Mouse (Mus musculus) gastrocnemius, adult 2 months (tissue): ENCODE measurements around the gene Pnpla6. TPM values are rescaled to one million over a fixed set of nuclear protein-coding genes. Genes with fewer than 3 reads are reported as not detected.

ENCODE experiments used
- DNase-seq: peaks from one replicate; pipeline ENCODE4 v3.0.0; 2022
- H3K27ac ChIP-seq: fragments of 200-600 bp; 2 replicates; pipeline ENCODE4 v1.8.1; 2022; ENCODE audit warnings: mild to moderate bottlenecking
- H3K4me3 ChIP-seq: fragments of 200-600 bp; 2 replicates; pipeline ENCODE4 v1.8.1; 2022; ENCODE audit warnings: mild to moderate bottlenecking, moderate library complexity
- CTCF ChIP-seq: fragments of 200-600 bp; IDR thresholded peaks from 2 replicates; pipeline ENCODE4 v1.8.1; 2022; ENCODE audit warnings: antibody characterized with exemption, mild to moderate bottlenecking, moderate library complexity
- intact Hi-C: fragments of 180-260 bp; cut with DNase I; formaldehyde crosslinking; loops from one replicate; pipeline ENCODE4 v1.15.1; 2025
- total RNA-seq, 2 experiments: library from RNA; stranded (reverse); gene quantifications; 2 replicates each; pipeline ENCODE4 v1.2.3; 2021

Pnpla6 gene
- total RNA-seq, 2 experiments from 2014 or later = 8.7 to 9.3 TPM

DNA sequence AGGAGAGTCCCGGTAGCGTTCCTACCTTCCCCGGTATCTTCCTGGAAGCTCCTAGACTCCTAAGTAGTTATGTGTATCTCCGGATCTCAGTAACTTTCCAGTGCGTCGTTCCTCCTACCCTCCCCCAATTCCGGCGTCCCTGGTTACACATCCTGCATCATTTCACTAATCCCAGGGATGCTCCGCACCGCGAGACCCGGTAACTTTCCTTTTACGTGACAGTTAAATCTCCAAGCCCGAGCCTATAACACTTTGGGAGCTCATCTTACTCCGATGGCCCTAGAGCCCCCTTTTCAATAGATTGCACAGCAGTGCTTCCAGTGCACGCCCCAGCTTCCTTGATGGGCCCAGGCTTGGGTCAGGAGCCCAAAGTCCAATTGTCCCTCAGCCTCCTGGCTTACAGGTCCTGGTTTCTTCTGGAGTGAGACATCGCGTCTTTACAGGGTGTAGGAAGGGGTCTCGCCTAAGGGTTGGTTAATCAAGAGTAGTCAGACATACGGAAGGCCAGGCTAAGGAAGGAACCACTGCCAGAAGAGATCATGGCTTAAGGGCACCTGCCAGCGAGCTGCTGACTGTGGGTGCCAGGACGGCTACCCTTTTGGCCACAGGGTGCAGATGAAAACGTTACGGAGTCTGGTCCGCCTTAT lies 710 bp downstream of the Pnpla6 start:
- Histone ChIP-seq H3K27ac (peak overlapping the region; percentile 87), H3K4me3 (peak overlapping the region; percentile 83)
- no peak for TF ChIP-seq CTCF
- intact Hi-C loops = loop anchor here (2.0 to 5.0 kb wide), 2 partner anchors 15 to 106 kb away; partner anchors contain the start of genes Mcoln1, Pet100 and Xab2
- peak; percentile 48 for DNase-seq

DNA sequence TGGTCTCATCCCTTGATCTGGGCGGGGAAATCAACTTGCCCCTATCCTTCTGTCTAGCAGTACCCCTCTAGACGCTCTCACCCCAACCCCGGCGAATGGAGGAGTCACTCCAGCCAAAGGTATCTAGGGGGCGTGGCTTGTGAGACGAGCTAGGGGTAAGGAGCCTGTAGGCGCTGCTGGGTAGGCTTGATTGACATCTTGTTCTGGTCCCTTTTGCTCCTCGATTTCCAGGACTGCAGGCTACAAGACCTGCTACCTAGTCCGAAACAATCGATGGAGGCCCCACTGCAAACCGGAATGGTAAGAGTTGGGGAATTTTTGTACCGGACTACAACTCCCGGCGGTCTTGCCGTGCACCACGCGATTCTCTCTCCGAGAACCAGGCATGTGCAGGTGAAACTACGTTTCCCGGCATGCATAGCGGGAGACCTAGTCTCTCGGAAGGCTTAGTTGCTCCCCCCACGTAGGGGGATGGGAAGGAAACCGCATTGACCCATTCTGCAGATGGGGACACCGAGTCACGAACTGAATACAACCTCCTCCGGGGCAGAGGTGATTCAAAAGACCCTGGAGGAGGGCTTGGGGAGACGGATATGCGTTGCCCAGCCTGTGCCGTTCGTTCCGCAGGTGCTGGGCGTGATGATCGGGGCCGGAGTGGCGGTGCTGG lies 1.4 kb downstream of the Pnpla6 start:
- intact Hi-C loops = loop anchor here (5.0 kb wide), 1 partner anchor 106 kb away; the partner anchor contains the start of genes Pet100 and Xab2
- H3K27ac ChIP-seq = peak overlapping the region; percentile 87
- no peak for TF ChIP-seq CTCF
- DNase-seq = peak; percentile 94
- H3K4me3 ChIP-seq = peak overlapping the region; percentile 83

DNA sequence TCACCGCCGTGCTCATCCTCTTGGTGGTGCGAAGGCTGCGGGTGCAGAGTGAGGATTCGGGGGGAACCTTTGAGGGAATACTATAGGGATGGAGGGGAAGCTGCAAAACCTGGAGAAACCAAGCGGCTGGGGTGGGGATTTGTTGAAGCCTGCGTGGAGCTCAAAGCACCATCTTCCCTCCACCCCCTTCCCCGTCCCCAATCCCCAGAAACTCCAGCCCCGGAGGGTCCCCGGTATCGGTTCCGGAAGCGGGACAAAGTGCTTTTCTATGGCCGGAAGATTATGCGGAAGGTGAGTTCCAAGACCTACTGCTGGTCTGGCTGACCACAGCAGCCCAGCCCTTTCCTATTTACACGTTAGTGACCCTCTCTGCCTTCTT lies 1.9 kb downstream of the Pnpla6 start:
- Histone ChIP-seq H3K27ac (peak overlapping the region; percentile 87), H3K4me3 (peak overlapping the region; percentile 83)
- TF ChIP-seq CTCF = no peak
- DNase-seq = no peak
- intact Hi-C loops = loop anchor here (5.0 kb wide), 1 partner anchor 105 kb away; the partner anchor contains the start of genes Pet100 and Xab2

DNA sequence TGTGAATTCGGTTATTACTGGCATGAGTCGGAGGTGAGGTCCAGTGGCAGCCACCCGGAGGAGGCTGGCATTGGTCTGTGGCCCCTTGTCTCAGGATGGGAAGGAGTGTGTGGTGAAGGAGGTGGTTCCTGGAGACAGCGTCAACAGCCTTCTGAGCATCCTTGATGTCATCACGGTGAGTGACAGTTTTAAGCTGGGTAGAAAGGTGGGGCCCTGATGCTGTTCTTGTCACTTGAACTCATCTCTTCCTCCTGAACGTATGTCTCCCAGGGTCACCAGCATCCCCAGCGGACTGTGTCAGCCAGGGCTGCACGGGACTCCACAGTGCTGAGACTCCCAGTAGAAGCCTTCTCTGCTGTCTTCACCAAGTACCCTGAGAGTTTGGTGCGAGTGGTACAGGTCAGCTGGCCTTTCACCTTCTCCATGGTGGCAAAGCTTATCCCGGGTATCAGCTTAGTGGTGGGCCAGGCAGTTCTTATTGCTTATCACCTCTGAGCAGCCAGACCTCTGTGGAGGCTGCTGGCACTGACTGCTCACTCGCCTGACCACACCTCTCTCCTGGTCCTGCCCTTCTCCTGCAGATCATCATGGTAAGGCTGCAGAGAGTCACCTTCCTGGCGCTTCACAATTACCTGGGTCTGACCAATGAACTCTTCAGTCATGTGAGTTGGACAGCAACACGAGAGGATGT lies 7.0 kb downstream of the Pnpla6 start:
- H3K27ac ChIP-seq = no peak overlapping the region
- no peak for TF ChIP-seq CTCF
- intact Hi-C loops = no loop called here
- no peak for DNase-seq
- H3K4me3 ChIP-seq = no peak overlapping the region

DNA sequence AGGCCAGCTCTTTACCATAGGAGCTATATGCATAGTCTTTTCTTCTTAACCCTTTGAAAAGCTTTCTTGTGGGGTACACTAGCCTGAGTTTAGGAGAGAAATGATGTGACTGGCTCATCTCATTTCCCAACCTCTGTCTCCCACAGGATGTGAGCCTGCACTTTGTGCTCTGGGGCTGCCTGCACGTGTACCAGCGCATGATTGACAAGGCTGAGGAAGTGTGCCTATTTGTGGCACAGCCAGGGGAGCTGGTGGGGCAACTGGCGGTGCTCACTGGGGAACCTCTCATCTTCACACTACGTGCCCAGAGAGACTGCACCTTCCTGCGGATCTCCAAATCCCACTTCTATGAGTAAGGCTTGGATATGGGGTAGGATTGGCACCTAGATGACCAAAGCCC lies 15.6 kb downstream of the Pnpla6 start:
- intact Hi-C loops = no loop called here
- DNase-seq = no peak
- Histone ChIP-seq H3K27ac (no peak overlapping the region), H3K4me3 (no peak overlapping the region)
- TF ChIP-seq CTCF = no peak

DNA sequence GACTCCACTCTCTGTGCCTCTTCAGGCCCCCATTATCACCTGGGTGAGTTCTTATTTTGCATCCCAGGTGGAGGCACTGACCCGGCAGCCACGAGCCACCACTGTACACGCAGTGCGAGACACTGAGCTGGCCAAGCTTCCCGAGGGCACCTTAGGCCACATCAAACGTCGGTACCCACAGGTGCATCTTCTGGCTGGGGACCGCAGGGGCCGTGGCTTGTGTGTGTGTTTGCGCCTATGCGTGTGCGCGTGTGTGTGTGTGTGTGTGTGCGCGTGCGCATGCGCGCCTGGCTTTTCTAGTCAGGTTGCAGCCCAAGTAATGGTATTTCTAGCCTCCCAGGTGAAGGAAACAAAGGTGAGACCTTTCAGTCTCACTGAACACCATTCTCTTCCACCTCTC lies 16.8 kb downstream of the Pnpla6 start:
- no peak for DNase-seq
- TF ChIP-seq CTCF = no peak
- intact Hi-C loops = no loop called here
- H3K4me3 ChIP-seq = no peak overlapping the region
- no peak overlapping the region for H3K27ac ChIP-seq

DNA sequence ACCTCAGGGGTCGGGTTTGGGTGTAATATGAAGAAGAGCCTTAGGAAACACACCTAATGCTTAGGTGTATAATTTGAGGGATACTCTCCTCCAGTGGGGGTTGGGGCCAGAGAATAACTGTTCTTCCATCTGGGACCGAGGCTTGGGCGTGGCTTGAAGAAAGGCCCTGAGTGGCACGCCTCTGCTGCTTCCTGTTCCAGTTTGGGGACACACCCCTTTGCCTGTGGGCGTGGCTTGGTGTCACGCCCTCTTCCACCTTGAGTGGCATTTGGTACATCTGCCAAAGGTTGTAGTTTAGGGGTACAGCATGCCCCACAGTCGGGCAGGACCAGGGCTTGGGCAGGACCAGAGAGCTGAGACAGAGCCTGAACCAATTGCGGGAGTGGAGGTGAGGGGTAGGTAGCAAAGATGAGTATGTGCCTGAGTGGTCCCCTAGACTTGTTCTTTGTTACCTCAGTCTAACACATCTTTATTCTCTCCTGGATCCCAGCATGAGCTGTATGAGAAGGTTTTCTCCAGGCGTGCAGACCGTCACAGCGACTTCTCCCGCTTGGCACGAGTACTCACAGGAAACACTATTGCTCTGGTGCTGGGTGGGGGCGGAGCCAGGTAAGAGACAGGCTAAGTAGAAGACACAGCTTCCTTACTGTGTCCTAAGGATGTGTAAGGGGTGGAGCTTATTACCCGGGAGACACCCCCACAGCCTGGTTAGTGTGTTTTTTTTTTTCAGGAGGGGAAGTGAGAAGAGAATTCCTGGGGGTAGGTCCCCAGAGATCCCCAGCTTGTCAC lies 21.1 kb downstream of the Pnpla6 start:
- Histone ChIP-seq H3K4me3 (no peak overlapping the region), H3K27ac (no peak overlapping the region)
- TF ChIP-seq CTCF = no peak
- intact Hi-C loops = no loop called here
- DNase-seq = no peak

DNA sequence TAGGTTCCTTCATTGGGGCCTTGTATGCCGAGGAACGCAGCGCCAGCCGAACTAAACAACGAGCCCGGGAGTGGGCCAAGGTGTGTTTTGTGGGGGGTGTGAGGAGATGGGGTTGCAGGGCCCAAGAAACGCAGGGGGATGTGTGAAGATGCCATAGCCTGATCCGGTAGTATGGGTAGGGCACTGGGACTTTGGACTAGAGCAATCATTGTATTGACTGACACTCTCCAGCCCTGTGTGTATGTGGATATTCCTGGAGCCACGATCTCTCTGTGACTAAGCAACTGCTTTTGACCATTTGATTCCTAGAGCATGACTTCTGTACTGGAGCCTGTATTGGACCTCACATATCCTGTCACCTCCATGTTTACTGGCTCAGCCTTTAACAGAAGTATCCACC lies 21.8 kb downstream of the Pnpla6 start:
- intact Hi-C loops = no loop called here
- DNase-seq = no peak
- no peak overlapping the region for H3K27ac ChIP-seq
- H3K4me3 ChIP-seq = no peak overlapping the region
- no peak for TF ChIP-seq CTCF

DNA sequence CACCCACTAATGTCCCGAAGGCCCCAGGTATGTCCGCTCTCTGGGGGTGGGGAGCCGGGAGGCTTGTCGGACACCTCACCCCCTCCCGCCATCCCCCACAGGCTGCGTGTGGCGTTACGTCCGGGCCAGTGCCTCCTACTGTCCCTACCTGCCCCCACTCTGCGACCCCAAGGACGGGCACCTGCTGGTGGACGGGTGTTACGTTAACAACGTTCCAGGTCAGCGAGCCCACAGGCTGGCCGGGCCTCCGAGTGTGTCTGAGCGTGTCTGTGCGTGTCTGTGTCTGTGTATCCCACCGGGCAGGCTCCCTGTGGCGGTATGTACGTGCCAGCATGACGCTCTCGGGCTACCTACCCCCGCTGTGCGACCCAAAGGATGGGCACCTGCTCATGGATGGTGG lies 22.5 kb downstream of the Pnpla6 start:
- no peak overlapping the region for H3K4me3 ChIP-seq
- no peak for TF ChIP-seq CTCF
- intact Hi-C loops = no loop called here
- no peak for DNase-seq
- H3K27ac ChIP-seq = no peak overlapping the region

DNA sequence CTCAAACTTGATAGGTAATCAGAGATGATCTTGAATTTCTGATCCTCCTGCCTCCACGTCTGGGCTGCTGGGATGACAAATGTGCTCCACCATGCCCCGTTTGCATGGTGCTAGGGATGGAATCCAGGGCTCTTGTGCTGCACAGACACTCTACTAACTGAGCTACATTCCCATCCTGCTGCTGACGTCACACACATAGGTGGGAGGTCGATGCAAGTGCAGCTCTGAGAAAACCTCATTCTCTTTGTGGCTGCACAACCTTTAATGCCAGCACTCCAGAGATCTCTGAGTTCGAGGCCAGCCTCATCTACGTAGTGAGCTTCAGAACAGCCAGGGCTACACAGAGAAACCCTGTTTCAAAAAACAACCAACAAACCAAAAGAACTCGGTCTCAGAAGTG lies 24.0 kb downstream of the Pnpla6 start:
- TF ChIP-seq CTCF = no peak
- intact Hi-C loops = no loop called here
- no peak for DNase-seq
- no peak overlapping the region for H3K4me3 ChIP-seq
- H3K27ac ChIP-seq = no peak overlapping the region

DNA sequence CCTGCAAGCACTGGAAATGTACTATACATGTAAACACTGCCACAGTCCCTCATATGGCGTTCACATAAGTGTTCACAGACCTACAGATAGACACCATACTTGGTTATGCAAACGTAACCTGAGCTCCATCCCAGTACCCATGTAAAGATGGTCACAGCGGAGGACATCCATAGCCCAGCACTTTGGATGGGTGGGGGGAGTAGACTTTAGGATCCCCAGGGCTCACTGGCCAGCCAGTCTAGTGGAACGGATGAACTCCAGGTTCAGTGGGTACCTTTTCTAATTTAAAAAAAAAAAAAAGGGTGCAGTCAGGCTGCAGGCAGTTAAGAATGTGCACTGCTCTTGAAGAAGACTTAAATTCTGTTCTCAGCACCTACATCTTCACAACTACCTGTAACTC lies 24.9 kb downstream of the Pnpla6 start:
- no peak for TF ChIP-seq CTCF
- no peak overlapping the region for H3K4me3 ChIP-seq
- intact Hi-C loops = no loop called here
- DNase-seq = no peak
- H3K27ac ChIP-seq = no peak overlapping the region

- Histone ChIP-seq H3K27ac (no peak overlapping the region), H3K4me3 (no peak overlapping the region)
- intact Hi-C loops = no loop called here
- DNase-seq = no peak
- no peak for TF ChIP-seq CTCF
Measured at GRCm38 (mm10) chr8:3546511-3546910, 31.3 kb downstream of the Pnpla6 start.
